ENCODE assay signal across 28 mouse cellular contexts in genomic region chr3:126770056-126770455, GRCm38 (mm10).
DNase-seq lines count a peak whose midpoint lies in the region; ATAC-seq lines count a peak whose summit lies in the region.
"Had no signal": no experiment of that assay in that cellular context is flagged by ENCODE, and none has a peak within 500 bp of the region (broad histone marks: within the 10 kb centered on the region; RNA-seq: fewer than 3 reads in every experiment).

No protein-coding gene starts in this region.

- peaks cover 14% of the 10 kb centered on the region for H3K4me1 ChIP-seq in heart, embryonic 13.5 days
- H3K4me1 ChIP-seq: embryonic facial prominence, embryonic 15.5 days; forebrain, embryonic 15.5 days; intestine, embryonic 15.5 days had no signal

- no peak for DNase-seq in heart, adult 8-10 months (ENCODE audit: low spot score)
- DNase-seq in spleen, postnatal 36 days (ENCODE audit: low spot score in 2 of 2) = peak; percentile 36 to 38
- no peak for DNase-seq in spleen, postnatal 14 days (ENCODE audit: low spot score in 2 of 2)
- DNase-seq in splenic B cell, adult 2 months (ENCODE audit: low read depth, low spot score) = peak; percentile 81
- no peak for DNase-seq in left cerebral cortex, adult 11 months (ENCODE audit: low spot score)
- DNase-seq: adrenal gland, postnatal 25 days; cerebellum, adult 9-10 months; heart, adult 18-20 months; kidney, adult 9 months; kidney, postnatal 25 days; lung, embryonic 14.5 days; right cerebral cortex, postnatal 14 days; spleen, adult 18-20 months; thymus, adult 2 months; thymus, postnatal 4 days had no signal

- WGBS in heart, embryonic 13.5 days = 54% methylated on average over 6 of the region's 6 CpGs

- no peak overlapping the region for H3K4me2 ChIP-seq in heart, embryonic 13.5 days
- H3K4me2 ChIP-seq: embryonic facial prominence, embryonic 15.5 days; forebrain, embryonic 15.5 days; intestine, embryonic 15.5 days; lung, embryonic 14.5 days; midbrain, embryonic 11.5 days; neural tube, embryonic 15.5 days had no signal

- H3K27ac ChIP-seq in heart, embryonic 13.5 days (replicated peaks) = peak overlapping the region; percentile 56
- H3K27ac ChIP-seq: embryonic facial prominence, embryonic 15.5 days; forebrain, embryonic 15.5 days; hindbrain, embryonic 10.5 days; intestine, embryonic 15.5 days; layer of hippocampus, adult 2 months; liver, embryonic 14.5 days; neural tube, embryonic 15.5 days; stomach, postnatal 0 days had no signal

- ATAC-seq in heart, embryonic 13.5 days (ENCODE audit: extremely low read depth, insufficient number of reproducible peaks, low FRiP score, low TSS enrichment) = no peak
- ATAC-seq in hematopoietic stem cell, adult 5-6 weeks (replicated peaks in 1 of 2; ENCODE audit: insufficient read depth in 1 of 2, low FRiP score in 2 of 2, low TSS enrichment in 1 of 2, low read depth in 1 of 2, poor library complexity in 2 of 2, severe bottlenecking in 2 of 2) = peak; percentile 79 to 84
- no peak for ATAC-seq in megakaryocyte-erythroid progenitor cell, adult 5-6 weeks (replicated peaks; ENCODE audit: low FRiP score, low TSS enrichment, poor library complexity, severe bottlenecking)
- ATAC-seq: forebrain, embryonic 15.5 days; hindbrain, embryonic 16.5 days; intestine, embryonic 15.5 days had no signal

- no peaks in the 10 kb centered on the region for H3K9me3 ChIP-seq in heart, embryonic 13.5 days
- H3K9me3 ChIP-seq: embryonic facial prominence, embryonic 15.5 days; forebrain, embryonic 15.5 days; hindbrain, embryonic 10.5 days; intestine, embryonic 15.5 days; neural tube, embryonic 15.5 days had no signal

- H3K27me3 ChIP-seq in heart, embryonic 13.5 days (replicated peaks) = no peaks in the 10 kb centered on the region
- no peaks in the 10 kb centered on the region for H3K27me3 ChIP-seq in splenic B cell, adult 2 months (ENCODE audit: control insufficient read depth, insufficient read depth, low read length, poor library complexity, severe bottlenecking)
- H3K27me3 ChIP-seq: embryonic facial prominence, embryonic 15.5 days; forebrain, embryonic 15.5 days; intestine, embryonic 15.5 days; neural tube, embryonic 15.5 days had no signal

- no peak overlapping the region for H3K9ac ChIP-seq in heart, embryonic 13.5 days
- H3K9ac ChIP-seq: embryonic facial prominence, embryonic 15.5 days; forebrain, embryonic 15.5 days; intestine, embryonic 15.5 days; liver, embryonic 14.5 days; lung, embryonic 14.5 days; neural tube, embryonic 15.5 days had no signal

- peaks cover 19% of the 10 kb centered on the region for H3K36me3 ChIP-seq in heart, embryonic 13.5 days
- H3K36me3 ChIP-seq in splenic B cell, adult 2 months (ENCODE audit: control insufficient read depth, insufficient read depth, low read length, poor library complexity, severe bottlenecking) = no peaks in the 10 kb centered on the region
- H3K36me3 ChIP-seq: embryonic facial prominence, embryonic 15.5 days; forebrain, embryonic 15.5 days; hindbrain, embryonic 10.5 days; intestine, embryonic 15.5 days; neural tube, embryonic 15.5 days had no signal

- no peak overlapping the region for H3K4me3 ChIP-seq in heart, embryonic 13.5 days
- H3K4me3 ChIP-seq: embryonic facial prominence, embryonic 15.5 days; forebrain, embryonic 15.5 days; hindbrain, embryonic 10.5 days; intestine, embryonic 15.5 days; layer of hippocampus, adult 2 months; neural tube, embryonic 15.5 days had no signal

Comparison
In these comparisons a context has a peak if more than half of its experiments do, and no peak if none do; other contexts are left out.
1. DNase-seq: peak in spleen, postnatal 36 days (2 of 2) and splenic B cell, adult 2 months (single experiment); none in heart, adult 8-10 months (single experiment), spleen, postnatal 14 days (0 of 2) and left cerebral cortex, adult 11 months (single experiment).
2. ATAC-seq: peak in hematopoietic stem cell, adult 5-6 weeks (2 of 2); none in heart, embryonic 13.5 days (single experiment) and megakaryocyte-erythroid progenitor cell, adult 5-6 weeks (single experiment).